Mouse (Mus musculus) right cerebral cortex, postnatal 10 days (tissue): Measurements from ENCODE around the gene Xpo4.
"Not testable (repeated sequence)": the region's sequence is repeated elsewhere in the genome, so short reads cannot be mapped to it uniquely, and the experiment has no call there.

ENCODE experiments used
- DNase-seq, 2 experiments: peaks; one replicate each; pipeline ENCODE4 v3.0.0; 2021; ENCODE audit warnings: low spot score in 2 of 2

Gene Xpo4

DNA sequence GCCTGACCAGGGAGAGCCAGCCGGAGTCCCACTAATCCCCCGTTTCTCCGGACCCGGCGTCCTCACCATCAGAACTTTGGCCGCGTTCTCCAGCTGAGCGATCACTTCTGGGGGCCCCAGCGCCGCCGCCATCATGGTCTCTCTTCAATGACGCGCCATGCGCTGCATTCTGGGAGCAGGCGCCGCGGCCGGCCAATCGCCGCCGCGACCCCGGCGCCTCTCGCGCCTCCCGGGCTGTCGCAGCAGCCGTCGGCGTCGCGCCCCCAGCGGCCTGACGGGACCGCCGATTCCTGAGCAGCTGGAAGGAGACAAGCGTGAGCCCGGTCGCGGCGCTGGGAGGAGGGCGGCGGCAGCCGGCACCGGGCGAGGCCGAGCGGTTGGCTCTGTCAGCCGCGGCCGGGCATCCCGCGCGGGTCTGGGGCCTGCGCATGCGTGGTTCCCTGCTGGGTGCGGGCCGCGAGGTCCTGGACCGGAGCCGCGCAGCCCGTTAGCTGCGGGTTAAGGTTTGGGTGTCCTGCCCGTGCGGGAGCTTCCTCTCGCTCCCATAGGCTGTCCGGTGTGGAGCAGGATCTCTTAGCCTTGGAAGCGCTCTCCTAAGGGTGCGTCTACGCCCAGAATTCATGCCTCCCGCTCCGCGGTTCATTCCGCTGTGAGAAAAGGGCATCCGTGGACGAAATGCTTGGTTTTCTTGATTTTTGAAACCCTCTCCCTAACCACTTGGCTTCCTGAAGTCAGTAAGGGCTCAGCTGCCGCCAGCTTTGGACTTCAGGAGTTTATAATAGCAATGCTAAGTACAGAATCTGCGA lies at the start of gene Xpo4:
Gene Xpo4 (minus strand): TSS at position 609 of the 806 bp plus-strand sequence.
- peak; percentile 84 to 85 for DNase-seq

GRCm38 (mm10) chr14:57712884-57713283 lies 47.7 kb upstream of the Xpo4 start:
- no peak for DNase-seq

DNA sequence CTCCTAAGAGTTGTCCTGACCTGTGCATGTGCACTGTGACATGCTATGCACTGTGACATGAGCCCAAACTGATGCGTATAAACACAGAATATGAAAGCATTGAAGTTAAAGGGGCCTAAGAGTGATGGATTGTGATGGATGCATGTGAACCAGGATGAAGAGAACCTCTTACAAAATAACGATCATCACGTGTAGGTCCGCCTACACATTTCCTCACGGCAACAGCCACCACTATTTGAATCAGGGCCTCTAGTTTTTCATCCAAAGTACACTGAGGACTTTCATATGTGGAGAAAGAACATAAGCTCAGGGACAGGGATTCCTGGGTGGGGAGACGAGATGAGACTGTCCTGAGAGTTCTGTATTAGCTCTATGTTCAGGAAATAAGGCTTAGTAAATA lies 45.8 kb upstream of the Xpo4 start:
- no peak for DNase-seq

- no peak for DNase-seq
These were observed 43.9 kb upstream of the Xpo4 start for GRCm38 (mm10) chr14:57709171-57709570.

DNA sequence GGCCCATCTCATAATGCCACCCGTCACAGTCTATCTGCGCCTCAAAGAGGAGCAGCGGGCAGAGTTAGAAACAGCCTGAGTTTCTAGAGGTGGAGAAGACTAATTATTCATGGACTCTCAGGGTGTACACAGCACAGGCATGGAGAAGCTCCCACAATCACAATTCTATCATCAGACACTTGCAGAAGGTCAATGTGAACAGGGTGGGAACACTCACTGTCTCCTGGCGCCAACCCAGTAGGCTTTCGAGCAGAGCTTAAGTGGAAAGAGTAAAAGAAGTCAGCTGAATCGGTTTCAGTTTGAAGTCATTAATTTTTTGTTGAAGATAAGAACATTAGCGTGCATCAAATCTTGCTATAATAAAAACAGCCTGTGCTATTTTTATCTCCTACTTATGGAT lies 43.4 kb upstream of the Xpo4 start:
- no peak for DNase-seq

DNA sequence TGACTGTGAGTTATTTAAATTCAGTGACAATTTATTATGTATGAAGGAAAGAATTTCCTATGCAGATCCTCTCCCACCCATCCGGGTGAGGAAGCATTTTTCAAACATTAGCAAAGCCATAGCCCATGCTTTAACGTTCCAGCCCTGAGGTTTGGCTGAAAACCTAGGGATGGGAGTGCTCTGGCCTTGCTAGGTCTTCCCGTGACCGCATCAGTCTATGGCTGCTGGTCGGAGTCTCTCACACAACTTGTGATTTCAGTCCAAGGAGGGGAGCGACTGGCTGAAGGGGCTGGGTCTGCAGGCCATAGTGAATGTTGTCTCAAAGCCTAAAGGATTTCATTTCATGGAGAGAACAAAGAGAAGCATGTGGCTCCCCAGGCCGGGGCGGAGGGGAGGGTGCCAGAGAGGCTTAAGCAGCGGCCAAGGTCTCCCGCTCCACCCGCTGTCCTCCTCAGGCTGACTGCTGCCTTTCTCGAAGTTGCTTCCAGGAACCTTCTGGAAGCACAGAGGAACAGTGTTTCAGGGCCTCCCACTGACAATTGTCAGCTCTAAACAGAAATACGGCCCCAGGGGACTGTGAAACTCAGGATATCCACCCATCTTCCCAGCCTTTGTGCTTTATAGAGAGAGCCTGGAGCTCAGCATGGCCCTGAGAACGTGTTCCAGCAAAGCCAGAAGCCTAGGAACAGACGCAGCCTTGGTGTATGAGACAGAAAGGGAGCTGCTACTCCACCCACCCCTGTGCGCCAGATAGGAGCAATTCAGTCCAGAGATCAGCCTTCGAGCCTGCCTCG lies 42.1 kb upstream of the Xpo4 start:
- DNase-seq, result peak; percentile 47 to 51

DNA sequence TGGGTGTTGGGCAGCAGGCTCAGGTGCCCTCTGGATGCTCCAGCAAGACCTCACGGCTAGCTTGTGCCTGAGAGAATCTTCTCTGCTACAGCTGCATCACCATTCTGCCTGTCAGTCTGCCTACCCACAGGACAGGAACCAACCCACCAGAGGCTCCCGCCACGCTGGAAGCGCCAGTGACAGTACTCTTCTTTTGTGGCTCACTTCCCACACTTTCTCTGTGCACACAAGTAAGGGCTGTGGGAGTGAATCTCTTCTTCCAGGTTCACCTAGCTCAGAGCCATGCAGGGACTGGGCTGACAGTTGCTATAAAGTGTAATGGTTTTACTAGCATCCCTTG lies 41.5 kb upstream of the Xpo4 start:
- DNase-seq, result peak; percentile 51 to 54

GRCm38 (mm10) chr14:57705759-57706158 lies 40.5 kb upstream of the Xpo4 start:
- no peak for DNase-seq

DNA sequence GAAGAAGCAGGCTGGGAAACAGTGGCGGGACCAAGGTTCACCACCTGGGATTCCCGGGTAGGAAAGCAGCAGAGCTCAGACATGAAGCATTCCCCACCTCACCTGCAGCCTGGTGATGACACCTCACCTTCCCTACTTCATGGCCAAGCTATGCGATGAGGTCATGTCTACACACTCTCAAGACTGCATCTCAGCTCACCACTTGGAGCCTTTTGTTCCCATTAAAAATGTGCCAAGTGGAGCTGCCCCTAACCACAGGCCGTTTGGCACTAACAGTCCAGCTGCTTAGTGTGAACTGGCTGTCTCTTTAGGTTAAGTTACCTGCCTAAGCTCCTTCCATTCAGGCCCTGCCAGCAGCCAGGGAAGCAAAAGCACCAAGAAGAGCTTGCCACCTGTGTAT lies 39.8 kb upstream of the Xpo4 start:
- DNase-seq, result no peak

DNA sequence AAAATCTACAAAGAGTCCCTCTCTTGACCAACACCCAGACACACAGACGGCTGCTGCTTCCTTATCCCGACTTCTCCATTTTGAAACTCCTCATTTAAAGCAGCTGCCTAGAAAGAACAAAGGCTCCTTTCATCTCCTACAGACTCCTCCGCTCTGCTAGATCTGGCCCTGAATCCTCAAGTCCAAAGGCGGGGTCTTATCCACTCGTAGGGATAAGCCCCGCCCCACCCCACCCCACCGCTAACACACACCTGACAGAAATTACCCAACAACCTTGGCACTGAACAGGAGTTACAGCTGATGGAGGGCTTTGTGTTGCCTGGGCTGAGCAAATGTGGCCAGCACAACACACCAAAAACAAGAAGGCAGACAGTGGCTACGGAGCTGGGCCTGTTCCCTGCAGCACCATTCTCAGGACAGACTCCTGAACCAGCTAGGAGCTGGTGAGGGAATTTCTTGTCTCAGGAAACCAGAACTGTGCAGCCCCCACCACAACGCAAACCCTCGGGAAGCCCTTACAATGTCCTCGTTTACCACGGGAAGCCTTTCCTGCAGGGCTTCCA lies 36.8 kb upstream of the Xpo4 start:
- no peak for DNase-seq

GRCm38 (mm10) chr14:57699461-57699970 lies 34.3 kb upstream of the Xpo4 start:
- no peak for DNase-seq

DNA sequence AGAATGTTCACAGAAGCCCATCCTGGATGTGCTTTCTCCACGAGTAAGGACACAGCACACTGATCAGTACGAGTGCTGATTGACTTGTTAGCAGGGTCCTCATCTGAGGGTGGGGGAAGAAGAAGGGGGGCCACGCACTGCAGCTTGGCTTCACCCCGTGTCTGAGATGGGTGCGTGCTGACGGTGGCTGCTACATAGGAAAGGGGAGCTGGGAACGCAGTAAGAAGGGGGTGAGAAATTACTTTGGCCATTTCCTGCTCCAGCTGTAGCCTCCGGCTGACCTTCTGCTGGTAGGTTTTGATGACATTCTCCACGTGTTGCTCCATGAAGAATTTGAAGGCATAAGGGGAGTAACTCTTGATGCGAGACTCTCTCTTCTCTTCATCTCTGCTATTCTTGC lies 33.8 kb upstream of the Xpo4 start:
- DNase-seq, result no peak

DNA sequence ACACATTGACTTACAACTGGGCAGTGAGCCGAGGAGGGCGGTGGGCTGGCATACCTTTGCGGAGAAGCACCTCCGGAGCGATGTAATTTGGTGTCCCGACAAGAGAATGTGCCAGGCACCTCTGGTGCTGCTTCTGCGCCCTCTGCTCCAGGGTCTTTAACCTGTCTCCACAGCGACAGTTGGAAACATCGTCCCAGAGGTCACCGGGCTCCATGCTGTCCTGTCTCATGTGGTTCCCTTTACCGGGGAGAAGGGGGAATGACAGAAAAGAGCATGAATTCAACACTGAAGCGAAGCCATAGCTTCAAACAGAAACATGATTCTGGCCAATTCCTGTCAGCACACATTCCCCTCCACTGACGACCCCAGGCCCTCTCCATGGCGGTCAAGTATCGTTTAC lies 30.8 kb upstream of the Xpo4 start:
- no peak for DNase-seq

DNA sequence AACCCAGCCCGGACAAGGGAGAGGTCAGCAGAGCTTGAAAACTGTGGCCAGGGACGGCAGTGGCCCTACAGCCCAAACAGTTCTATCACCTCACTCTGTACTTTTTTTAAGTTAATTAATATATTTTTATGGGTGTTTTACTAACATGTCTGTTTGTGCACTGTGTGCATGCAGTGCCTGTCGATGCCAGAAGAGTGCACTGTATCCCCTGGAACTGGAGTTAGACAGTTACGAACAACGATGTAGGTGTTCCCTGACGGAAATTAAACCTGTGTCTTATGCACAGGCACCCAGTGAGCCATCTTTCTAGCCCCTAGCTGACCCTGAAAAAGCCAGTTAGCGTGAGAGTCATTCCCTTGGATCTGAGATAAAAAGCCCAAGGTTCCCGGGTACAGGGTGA lies 30.3 kb upstream of the Xpo4 start:
- no peak for DNase-seq

DNA sequence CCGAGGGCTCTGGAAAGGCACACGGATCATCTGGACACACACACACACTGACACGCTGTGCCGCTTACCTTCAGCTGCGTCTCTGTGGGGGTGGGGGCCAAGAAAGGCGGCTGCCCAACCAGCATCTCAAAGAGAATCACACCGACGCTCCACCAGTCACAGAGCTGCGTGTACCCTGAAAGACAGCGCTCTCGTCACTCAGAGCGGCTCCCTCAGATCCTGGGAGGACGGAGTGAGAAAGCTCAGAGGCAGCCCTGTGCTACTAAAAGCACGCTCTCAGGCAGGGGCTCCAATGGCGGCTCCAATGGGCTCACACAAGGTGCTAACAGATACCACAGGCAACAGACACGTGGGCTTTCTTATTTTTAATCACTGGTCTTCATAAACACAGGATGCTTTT lies 29.0 kb upstream of the Xpo4 start:
- DNase-seq, result no peak

- no peak for DNase-seq
These were observed 27.4 kb upstream of the Xpo4 start for GRCm38 (mm10) chr14:57692517-57693130.

DNA sequence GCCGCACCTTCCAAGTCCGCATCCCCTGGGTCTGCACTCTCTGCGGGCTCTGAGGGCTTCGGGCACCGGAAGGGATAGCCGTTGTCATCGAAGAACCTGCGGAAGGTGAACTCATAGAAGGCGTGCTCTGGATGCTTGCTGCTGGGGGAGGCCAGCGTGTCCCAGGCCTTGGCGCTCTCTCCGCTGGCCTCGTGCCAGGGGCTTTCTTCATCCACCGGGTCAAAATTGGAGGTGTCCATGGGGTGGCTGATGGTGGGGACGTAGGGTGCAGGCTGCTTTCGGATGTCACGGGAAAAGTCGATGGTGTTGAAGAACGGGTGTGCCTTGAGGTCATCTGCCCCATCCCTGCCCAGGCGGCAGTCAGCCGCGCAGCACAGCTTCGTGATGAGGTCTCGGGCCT lies 26.1 kb upstream of the Xpo4 start:
- no peak for DNase-seq

- DNase-seq, result no peak
These were observed 25.5 kb upstream of the Xpo4 start for GRCm38 (mm10) chr14:57690681-57691080.

- not testable (repeated sequence) for DNase-seq
These were observed 22.8 kb upstream of the Xpo4 start for GRCm38 (mm10) chr14:57688066-57688465.

DNA sequence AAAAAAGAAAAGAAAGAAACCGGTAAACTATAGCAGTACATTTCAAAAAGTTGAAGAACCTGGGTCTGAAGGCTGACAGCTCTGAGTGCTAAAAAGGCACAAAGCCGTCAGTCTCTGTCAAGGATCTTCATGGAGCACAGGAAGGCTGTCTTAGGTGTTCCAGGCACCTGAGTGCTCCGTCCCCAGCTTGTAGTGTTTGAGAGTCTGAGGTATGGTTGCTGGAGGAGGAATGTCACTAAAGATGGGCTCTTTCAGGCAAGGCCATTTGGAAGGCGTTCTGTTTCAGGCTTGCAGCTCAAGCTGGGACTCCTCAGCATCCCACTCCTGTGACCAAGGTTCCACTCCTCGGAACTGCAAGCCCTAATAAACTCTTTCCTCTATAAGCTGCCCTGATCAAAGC lies 22.2 kb upstream of the Xpo4 start:
- no peak for DNase-seq

DNA sequence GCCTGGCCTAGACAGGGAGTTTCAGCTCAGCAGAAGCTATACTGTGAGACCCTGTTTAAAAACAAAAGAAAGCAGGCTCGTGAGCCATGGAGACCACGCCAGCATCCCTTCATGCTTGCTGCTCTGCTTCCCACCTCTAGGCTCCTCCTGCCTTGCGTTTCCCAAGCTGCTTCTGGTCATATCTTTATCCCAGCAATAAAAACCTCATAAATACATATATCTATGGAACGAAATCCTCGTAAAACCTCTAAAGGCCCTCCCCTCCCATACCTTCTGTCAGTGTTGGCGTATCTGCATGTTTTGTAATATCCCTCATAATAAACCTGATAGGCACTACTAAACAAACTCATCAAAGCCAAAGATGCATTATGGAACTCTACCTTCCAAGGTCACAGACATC lies 21.4 kb upstream of the Xpo4 start:
- no peak for DNase-seq

GRCm38 (mm10) chr14:57684579-57684978 lies 19.3 kb upstream of the Xpo4 start:
- peak; percentile 68 to 74 for DNase-seq
